14 mouse cellular contexts compared by ENCODE assay signal in genomic region chr2:144438424-144438823, GRCm38 (mm10).
DNase-seq lines count a peak whose midpoint lies in the region; ATAC-seq and TF ChIP-seq lines count a peak whose summit lies in the region.
"Had no signal": no experiment of that assay in that cellular context is flagged by ENCODE, and none has a peak within 500 bp of the region (broad histone marks: within the 10 kb centered on the region; RNA-seq: fewer than 3 reads in every experiment).

No protein-coding gene starts in this region.

- no peaks in the 10 kb centered on the region for H3K36me3 ChIP-seq in heart, adult 2 months (ENCODE audit: control insufficient read depth, insufficient read depth, low read length)
- no peaks in the 10 kb centered on the region for H3K36me3 ChIP-seq in heart, embryonic 12.5 days
- H3K36me3 ChIP-seq in neural tube, embryonic 15.5 days = no peaks in the 10 kb centered on the region
- H3K36me3 ChIP-seq: limb, embryonic 13.5 days; midbrain, embryonic 10.5 days; neural tube, embryonic 13.5 days had no signal

- no peaks in the 10 kb centered on the region for H3K27me3 ChIP-seq in heart, adult 2 months (ENCODE audit: control insufficient read depth, insufficient read depth, low read length)
- no peaks in the 10 kb centered on the region for H3K27me3 ChIP-seq in heart, embryonic 12.5 days (replicated peaks)
- no peaks in the 10 kb centered on the region for H3K27me3 ChIP-seq in neural tube, embryonic 15.5 days (replicated peaks)
- H3K27me3 ChIP-seq: limb, embryonic 13.5 days; neural tube, embryonic 13.5 days had no signal

- no peak overlapping the region for H3K4me2 ChIP-seq in heart, embryonic 12.5 days
- H3K4me2 ChIP-seq in neural tube, embryonic 15.5 days = no peak overlapping the region
- H3K4me2 ChIP-seq: limb, embryonic 13.5 days; neural tube, embryonic 13.5 days had no signal

- no peak overlapping the region for H3K4me3 ChIP-seq in heart, adult 2 months
- H3K4me3 ChIP-seq in heart, embryonic 12.5 days = no peak overlapping the region
- no peak overlapping the region for H3K4me3 ChIP-seq in neural tube, embryonic 15.5 days (replicated peaks)
- H3K4me3 ChIP-seq: limb, embryonic 13.5 days; midbrain, embryonic 10.5 days; neural tube, embryonic 13.5 days had no signal

- no peak for TF ChIP-seq POLR2A in heart, adult 2 months (IDR thresholded peaks at IDR 0.05; ENCODE audit: insufficient read depth, low read depth, low read length)

- no peaks in the 10 kb centered on the region for H3K79me2 ChIP-seq in heart, adult 2 months (replicated peaks; ENCODE audit: control insufficient read depth, insufficient read depth, low read length)

- no peak for DNase-seq in heart, adult 2 months
- peak; percentile 10 for DNase-seq in lung, postnatal 36 days
- DNase-seq in lung, postnatal 25 days (ENCODE audit: low spot score) = no peak
- peak; percentile 34 for DNase-seq in MEL-GATA-1-ER (ENCODE audit: extremely low read depth, low read depth)
- no peak for DNase-seq in urinary bladder, postnatal 10 days (ENCODE audit: low spot score)
- DNase-seq: adrenal gland, adult 2 months; cerebellum, postnatal 10 days had no signal

- no peaks in the 10 kb centered on the region for H3K9me3 ChIP-seq in heart, embryonic 12.5 days (replicated peaks)
- no peaks in the 10 kb centered on the region for H3K9me3 ChIP-seq in neural tube, embryonic 15.5 days (replicated peaks)
- H3K9me3 ChIP-seq: limb, embryonic 13.5 days; midbrain, embryonic 10.5 days; neural tube, embryonic 13.5 days had no signal

- 49% methylated on average over 4 of the region's 4 CpGs for WGBS in heart, adult 2 months
- WGBS in heart, embryonic 12.5 days = 53% methylated on average over 4 of the region's 4 CpGs
- 66% methylated on average over 4 of the region's 4 CpGs for WGBS in neural tube, embryonic 15.5 days

- intact Hi-C loops in heart, adult 2 months (cut with DNase I) = no loop called here

- ATAC-seq in heart, embryonic 12.5 days (ENCODE audit: insufficient number of reproducible peaks, low FRiP score) = no peak
- ATAC-seq in megakaryocyte-erythroid progenitor cell, adult 5-6 weeks (replicated peaks; ENCODE audit: low FRiP score, low TSS enrichment, poor library complexity, severe bottlenecking) = peak; percentile 70
- ATAC-seq in neural tube, embryonic 15.5 days (ENCODE audit: low FRiP score) = no peak
- ATAC-seq: inflammation-experienced regulatory T-cells, adult 6 months had no signal

- H3K9ac ChIP-seq in heart, adult 2 months (ENCODE audit: low read depth, low read length) = no peak overlapping the region
- no peak overlapping the region for H3K9ac ChIP-seq in heart, embryonic 12.5 days
- H3K9ac ChIP-seq in neural tube, embryonic 15.5 days (replicated peaks) = no peak overlapping the region
- H3K9ac ChIP-seq: limb, embryonic 13.5 days; neural tube, embryonic 13.5 days had no signal

- TF ChIP-seq EP300 in heart, adult 2 months (IDR thresholded peaks at IDR 0.05; ENCODE audit: insufficient read depth, low read depth, low read length) = no peak

- no peaks in the 10 kb centered on the region for H3K4me1 ChIP-seq in heart, adult 2 months (ENCODE audit: control insufficient read depth, insufficient read depth, low read length)
- no peaks in the 10 kb centered on the region for H3K4me1 ChIP-seq in heart, embryonic 12.5 days (replicated peaks)
- H3K4me1 ChIP-seq in neural tube, embryonic 15.5 days = no peaks in the 10 kb centered on the region
- H3K4me1 ChIP-seq: limb, embryonic 13.5 days; midbrain, embryonic 10.5 days; neural tube, embryonic 13.5 days had no signal

- H3K27ac ChIP-seq in heart, adult 2 months = no peak overlapping the region
- H3K27ac ChIP-seq in heart, embryonic 12.5 days (ENCODE audit: poor library complexity, severe bottlenecking) = no peak overlapping the region
- no peak overlapping the region for H3K27ac ChIP-seq in neural tube, embryonic 15.5 days (replicated peaks)
- H3K27ac ChIP-seq: limb, embryonic 13.5 days; midbrain, embryonic 10.5 days; neural tube, embryonic 13.5 days had no signal

- peak; percentile 48 for TF ChIP-seq CTCF in heart, adult 2 months (IDR thresholded peaks at IDR 0.05)

Comparison
In these comparisons a context has a peak if more than half of its experiments do, and no peak if none do; other contexts are left out.
1. DNase-seq: peak in lung, postnatal 36 days (single experiment) and MEL-GATA-1-ER (single experiment); none in heart, adult 2 months (0 of 2), lung, postnatal 25 days (single experiment) and urinary bladder, postnatal 10 days (single experiment).